Mouse (Mus musculus): ENCODE results near the gene Tmem116. TPM values are rescaled to one million over a fixed set of nuclear protein-coding genes. Genes with fewer than 3 reads are reported as not detected.

Gene Tmem116
- polyA plus RNA-seq, 1 experiment from 2014 or later = 2.0 TPM

DNA sequence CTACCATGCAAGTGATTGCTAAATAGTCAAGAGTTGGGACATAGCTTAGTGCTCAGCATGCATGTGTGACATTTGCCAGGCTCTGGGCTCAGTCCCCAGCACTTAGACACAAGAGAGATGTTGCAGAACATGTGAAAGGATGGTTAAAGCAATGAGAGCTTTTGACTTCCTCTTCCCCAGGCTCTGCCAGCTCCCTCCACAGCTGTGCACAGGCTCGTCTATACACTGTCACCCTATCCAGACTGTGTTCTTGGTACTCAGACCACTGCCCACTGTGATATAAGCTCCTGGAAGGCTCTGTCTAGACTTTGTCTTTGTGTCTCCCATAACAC, 10.4 kb downstream of the Tmem116 start:
- no peaks in the 10 kb centered on the region for H3K9me3 ChIP-seq (ENCODE audit: low read depth, low read length)
- WGBS = 11% methylated on average over 1 of the region's 1 CpGs

DNA sequence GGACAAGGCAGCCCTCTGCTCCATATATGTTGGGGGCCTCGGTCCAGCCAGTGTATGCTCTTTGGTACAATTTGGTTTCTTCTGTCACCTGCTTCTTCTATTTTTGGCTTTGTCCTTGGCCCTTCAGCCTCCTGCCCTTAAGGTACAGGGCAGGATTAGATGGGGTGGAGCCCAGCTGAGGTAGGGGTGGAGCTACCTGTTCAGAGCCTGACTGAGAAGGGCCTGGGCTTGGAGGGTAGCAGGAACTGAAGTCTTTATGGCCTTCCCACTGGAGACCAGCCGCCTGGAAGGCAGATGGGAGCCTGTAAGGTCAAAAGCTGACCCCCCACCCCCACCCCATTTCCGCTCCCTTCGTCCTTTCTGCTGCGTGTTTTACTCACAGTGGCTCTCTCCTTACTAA, 11.3 kb downstream of the Tmem116 start:
- Histone ChIP-seq H3K4me3 (ENCODE audit: low read depth, low read length) (no peak overlapping the region), H3K27ac (ENCODE audit: low read depth) (no peak overlapping the region), H3K4me2 (no peak overlapping the region), H3K4me1 (ENCODE audit: insufficient read depth) (no peaks in the 10 kb centered on the region), H3K9me3 (ENCODE audit: low read depth, low read length) (no peaks in the 10 kb centered on the region), H3K27me3 (ENCODE audit: insufficient read depth, low read length) (no peaks in the 10 kb centered on the region), H3K9ac (no peak overlapping the region; the same call in 1 of the 2 replicates), H3K36me3 (ENCODE audit: insufficient read depth) (no peaks in the 10 kb centered on the region)
- no peak for TF ChIP-seq CTCF (IDR thresholded peaks at IDR 0.05; ENCODE audit: low read depth)
- DNase-seq = no peak
- no peak for ATAC-seq (ENCODE audit: insufficient read depth)
- WGBS = 50% methylated on average over 5 of the region's 5 CpGs

More for the DNA sequence above, 10.4 kb downstream of the Tmem116 start:
- H3K36me3 ChIP-seq (ENCODE audit: insufficient read depth) = no peaks in the 10 kb centered on the region
- no peak overlapping the region for H3K9ac ChIP-seq
- TF ChIP-seq CTCF (IDR thresholded peaks at IDR 0.05; ENCODE audit: low read depth) = no peak
- DNase-seq (no peak), ATAC-seq (ENCODE audit: insufficient read depth) (no peak)
- no peak overlapping the region for H3K4me2 ChIP-seq
- no peaks in the 10 kb centered on the region for H3K4me1 ChIP-seq (ENCODE audit: insufficient read depth)
- no peak overlapping the region for H3K4me3 ChIP-seq (ENCODE audit: low read depth, low read length)
- H3K27ac ChIP-seq (ENCODE audit: low read depth) = no peak overlapping the region
- no peaks in the 10 kb centered on the region for H3K27me3 ChIP-seq (ENCODE audit: insufficient read depth, low read length)

DNA sequence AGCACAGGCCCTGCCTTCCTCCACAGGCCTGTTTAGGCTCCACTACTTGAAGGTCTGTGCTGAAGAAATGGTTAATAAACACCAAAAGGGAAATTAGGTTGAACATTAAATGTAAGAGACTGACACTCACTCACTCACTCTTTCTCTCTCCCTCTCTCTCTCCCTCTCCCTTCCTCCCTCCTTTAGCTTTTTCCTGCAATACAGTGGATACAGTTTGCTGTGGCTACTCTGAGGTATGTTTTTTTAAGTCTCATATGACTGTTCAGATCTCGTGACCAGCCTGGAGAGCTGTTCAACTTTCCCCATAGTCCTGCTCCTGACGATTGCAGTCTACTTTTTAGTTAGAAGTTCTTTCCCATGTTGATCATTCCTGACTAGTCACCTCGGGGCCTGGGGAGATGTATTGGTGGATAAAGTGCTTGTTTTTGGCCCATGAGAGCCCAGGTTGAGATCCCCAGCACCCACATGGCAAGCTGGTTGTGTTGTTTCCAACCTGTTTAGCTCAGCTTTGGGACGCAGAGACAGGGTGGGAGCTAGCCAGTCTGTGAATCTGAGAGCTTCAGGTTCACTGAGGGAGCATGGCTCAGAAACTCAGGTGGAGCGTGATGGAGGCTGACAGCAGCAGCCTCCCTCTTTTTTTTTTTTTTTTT, 12.0 kb downstream of the Tmem116 start:
- no peak for TF ChIP-seq CTCF (IDR thresholded peaks at IDR 0.05; ENCODE audit: low read depth)
- Histone ChIP-seq H3K27me3 (ENCODE audit: insufficient read depth, low read length) (no peaks in the 10 kb centered on the region), H3K4me1 (ENCODE audit: insufficient read depth) (no peaks in the 10 kb centered on the region), H3K9ac (no peak overlapping the region), H3K9me3 (ENCODE audit: low read depth, low read length) (no peaks in the 10 kb centered on the region), H3K4me3 (ENCODE audit: low read depth, low read length) (no peak overlapping the region), H3K4me2 (no peak overlapping the region), H3K36me3 (ENCODE audit: insufficient read depth) (no peaks in the 10 kb centered on the region), H3K27ac (ENCODE audit: low read depth) (no peak overlapping the region)
- no peak for DNase-seq
- 40% methylated on average over 5 of the region's 5 CpGs for WGBS
- no peak for ATAC-seq (ENCODE audit: insufficient read depth)

DNA sequence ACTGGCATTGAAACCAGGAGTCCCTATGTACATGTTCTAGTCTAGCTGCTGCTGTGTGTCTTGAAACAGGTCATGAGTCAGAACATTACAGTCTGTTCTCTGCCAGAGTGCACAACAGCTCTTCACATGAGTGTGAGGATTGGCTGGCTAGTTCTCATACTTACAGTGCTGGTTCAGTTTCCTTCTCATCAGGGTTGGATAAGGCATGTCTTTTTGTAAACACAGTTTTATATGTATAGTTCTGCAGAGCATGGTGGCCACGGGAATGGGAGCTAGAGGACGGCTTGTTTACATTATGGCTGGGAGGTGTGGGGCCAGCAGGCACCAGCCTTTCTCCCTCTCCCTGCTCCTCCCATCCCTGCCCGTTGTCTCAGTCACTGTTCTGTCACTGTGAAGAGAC, 17.9 kb downstream of the Tmem116 start:
- Histone ChIP-seq H3K9ac (no peak overlapping the region), H3K27me3 (ENCODE audit: insufficient read depth, low read length) (no peaks in the 10 kb centered on the region), H3K4me2 (no peak overlapping the region), H3K9me3 (ENCODE audit: low read depth, low read length) (no peaks in the 10 kb centered on the region), H3K27ac (ENCODE audit: low read depth) (no peak overlapping the region), H3K36me3 (ENCODE audit: insufficient read depth) (no peaks in the 10 kb centered on the region), H3K4me3 (ENCODE audit: low read depth, low read length) (no peak overlapping the region), H3K4me1 (ENCODE audit: insufficient read depth) (0 out of 2 replicates have a peak, but pooled peaks cover 2% of the 10 kb centered on the region)
- 4% methylated on average over 3 of the region's 3 CpGs for WGBS
- ATAC-seq (ENCODE audit: insufficient read depth) (peak; percentile 82), DNase-seq (peak; percentile 64)
- no peak for TF ChIP-seq CTCF (IDR thresholded peaks at IDR 0.05; ENCODE audit: low read depth)

DNA sequence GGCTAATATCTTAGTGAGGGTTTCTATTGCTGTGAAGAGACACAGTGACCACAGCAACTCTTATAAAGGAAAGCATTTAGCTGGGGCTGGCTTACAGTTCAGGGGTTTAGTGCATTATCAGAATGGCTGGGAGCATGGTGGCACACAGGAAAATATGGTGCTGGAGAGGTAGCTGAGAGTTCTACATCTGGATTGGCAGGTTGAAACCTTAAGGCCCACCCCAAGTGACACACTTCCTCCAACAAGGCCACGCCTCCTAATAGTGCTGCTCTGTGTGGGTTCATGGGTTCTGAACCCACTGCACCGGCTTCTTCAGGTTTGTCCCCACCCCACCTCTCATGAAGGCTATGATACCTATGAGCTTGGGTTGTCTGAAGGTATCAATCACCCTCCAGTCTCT, 20.7 kb downstream of the Tmem116 start:
- Histone ChIP-seq H3K27ac (ENCODE audit: low read depth) (no peak overlapping the region), H3K9me3 (ENCODE audit: low read depth, low read length) (no peaks in the 10 kb centered on the region), H3K27me3 (ENCODE audit: insufficient read depth, low read length) (no peaks in the 10 kb centered on the region), H3K9ac (no peak overlapping the region), H3K4me2 (no peak overlapping the region), H3K4me3 (ENCODE audit: low read depth, low read length) (no peak overlapping the region), H3K4me1 (ENCODE audit: insufficient read depth) (0 out of 2 replicates have a peak, but pooled peaks cover 2% of the 10 kb centered on the region), H3K36me3 (ENCODE audit: insufficient read depth) (no peaks in the 10 kb centered on the region)
- ATAC-seq (ENCODE audit: insufficient read depth) (no peak), DNase-seq (no peak)
- TF ChIP-seq CTCF (IDR thresholded peaks at IDR 0.05; ENCODE audit: low read depth) = no peak
- WGBS = 71% methylated on average over 2 of the region's 2 CpGs

DNA sequence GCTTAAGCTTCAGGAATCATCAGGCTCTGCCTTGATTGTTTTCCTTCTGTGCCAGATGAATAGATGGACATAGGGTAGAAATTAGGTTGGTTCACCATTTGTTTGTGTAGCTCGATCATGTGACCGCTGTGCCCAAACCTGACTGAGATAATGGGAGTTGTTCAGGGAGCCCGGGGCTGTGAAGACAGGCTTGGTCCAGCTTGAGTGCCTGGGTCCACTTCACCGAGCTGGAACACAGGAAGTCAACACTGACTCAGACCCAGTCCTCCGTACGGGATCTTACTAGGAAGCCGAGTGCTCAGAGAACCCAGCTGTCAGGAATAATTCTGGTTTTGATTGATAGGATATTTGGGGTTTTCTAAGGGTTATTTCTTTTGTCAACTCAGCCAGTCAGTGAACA, 22.9 kb downstream of the Tmem116 start:
- Histone ChIP-seq H3K9me3 (ENCODE audit: low read depth, low read length) (no peaks in the 10 kb centered on the region), H3K4me3 (ENCODE audit: low read depth, low read length) (no peak overlapping the region), H3K36me3 (ENCODE audit: insufficient read depth) (no peaks in the 10 kb centered on the region), H3K9ac (no peak overlapping the region), H3K4me2 (no peak overlapping the region), H3K4me1 (ENCODE audit: insufficient read depth) (no peaks in the 10 kb centered on the region), H3K27me3 (ENCODE audit: insufficient read depth, low read length) (no peaks in the 10 kb centered on the region), H3K27ac (ENCODE audit: low read depth) (no peak overlapping the region)
- TF ChIP-seq CTCF (IDR thresholded peaks at IDR 0.05; ENCODE audit: low read depth) = no peak
- ATAC-seq (ENCODE audit: insufficient read depth) = no peak
- 46% methylated on average over 7 of the region's 7 CpGs for WGBS
- DNase-seq = no peak

DNA sequence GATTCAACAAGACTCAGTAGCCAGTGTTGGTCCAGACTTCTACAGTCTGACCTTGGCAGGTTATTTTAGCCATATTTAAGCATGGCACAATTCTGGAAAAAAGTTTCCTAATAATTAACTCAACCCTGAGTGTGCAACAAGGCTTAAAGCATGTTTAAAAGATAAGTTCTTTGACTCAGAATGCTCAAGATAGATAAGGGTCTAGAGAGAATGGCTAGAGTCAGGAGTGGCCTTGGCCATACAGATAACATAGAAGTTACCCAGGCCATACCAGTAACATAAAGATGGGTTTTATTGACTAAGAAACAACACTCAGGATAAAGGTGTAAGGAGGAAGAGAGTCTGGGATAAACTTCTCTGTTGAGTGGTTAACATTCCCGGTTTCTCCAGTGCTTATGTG, 24.3 kb downstream of the Tmem116 start:
- Histone ChIP-seq H3K27ac (ENCODE audit: low read depth) (no peak overlapping the region), H3K27me3 (ENCODE audit: insufficient read depth, low read length) (no peaks in the 10 kb centered on the region), H3K9ac (no peak overlapping the region), H3K9me3 (ENCODE audit: low read depth, low read length) (no peaks in the 10 kb centered on the region), H3K4me2 (no peak overlapping the region), H3K4me3 (ENCODE audit: low read depth, low read length) (no peak overlapping the region), H3K36me3 (ENCODE audit: insufficient read depth) (no peaks in the 10 kb centered on the region), H3K4me1 (ENCODE audit: insufficient read depth) (no peaks in the 10 kb centered on the region)
- ATAC-seq (ENCODE audit: insufficient read depth) (no peak), DNase-seq (no peak)
- WGBS = 61% methylated on average over 1 of the region's 1 CpGs
- no peak for TF ChIP-seq CTCF (IDR thresholded peaks at IDR 0.05; ENCODE audit: low read depth)
